Mouse (Mus musculus): ENCODE results near the gene Sirt7. TPM values are rescaled to one million over a fixed set of nuclear protein-coding genes. Genes with fewer than 3 reads are reported as not detected.

Sirt7 gene
- polyA plus RNA-seq, 1 experiment from 2014 or later: 36.1 TPM

GRCm38 (mm10) chr11:120647047-120647830 lies 22.2 kb upstream of the Sirt7 start:
- DNase-seq (ENCODE audit: low spot score) (no peak), ATAC-seq (ENCODE audit: low FRiP score, low TSS enrichment) (no peak)
- H3K9ac ChIP-seq (ENCODE audit: low read length): no peak overlapping the region
- no peak overlapping the region for H3K4me2 ChIP-seq (replicated peaks; ENCODE audit: low read depth)
- H3K4me3 ChIP-seq (ENCODE audit: low read depth, low read length): no peak overlapping the region
- no peaks in the 10 kb centered on the region for H3K27me3 ChIP-seq (ENCODE audit: control insufficient read depth, insufficient read depth, low read length)
- H3K4me1 ChIP-seq (replicated peaks; ENCODE audit: control insufficient read depth, insufficient read depth): no peaks in the 10 kb centered on the region
- H3K36me3 ChIP-seq (ENCODE audit: control insufficient read depth, insufficient read depth, low read length): no peaks in the 10 kb centered on the region
- no peak overlapping the region for H3K27ac ChIP-seq (replicated peaks)
- no peaks in the 10 kb centered on the region for H3K9me3 ChIP-seq (ENCODE audit: control insufficient read depth, low read length)
- 77% methylated on average over 35 of the region's 35 CpGs for WGBS
- no peak for TF ChIP-seq EP300 (optimal IDR thresholded peaks at IDR 0.05)
- no peak for TF ChIP-seq CTCF (IDR thresholded peaks at IDR 0.05; ENCODE audit: low read depth)

DNA sequence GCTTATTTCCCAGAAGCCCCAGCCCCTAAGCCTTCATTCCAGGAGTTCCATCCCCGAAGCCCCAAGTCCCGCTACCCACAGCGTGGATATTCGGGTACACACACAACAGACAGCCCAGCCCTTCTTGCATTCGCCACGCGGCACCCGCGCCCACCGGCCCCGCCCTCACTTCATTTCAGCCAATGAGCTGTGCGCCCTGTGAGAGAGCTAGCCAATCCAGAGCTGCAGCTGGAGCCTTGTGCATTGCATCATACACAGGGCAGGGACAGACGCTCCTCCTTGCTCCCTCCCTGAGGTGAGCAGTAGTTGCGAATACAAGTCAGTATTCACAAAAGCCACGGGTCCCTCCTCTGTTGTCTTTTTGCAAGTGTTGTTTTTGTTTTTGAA lies 18.6 kb upstream of the Sirt7 start, which contains the start of gene Pycr1:
Gene Pycr1 (minus strand): TSS at position 169 of the 387 bp plus-strand sequence.
- H3K9ac ChIP-seq (ENCODE audit: low read length): peak within 1 kb of the TSS; percentile 66
- no peaks in the 10 kb centered on the region for H3K9me3 ChIP-seq (ENCODE audit: control insufficient read depth, low read length)
- peak within 1 kb of the TSS; percentile 46 for H3K4me3 ChIP-seq (ENCODE audit: low read depth, low read length)
- H3K4me2 ChIP-seq (replicated peaks; ENCODE audit: low read depth): peak within 1 kb of the TSS; percentile 93
- DNase-seq (ENCODE audit: low spot score) (peak; percentile 96), ATAC-seq (ENCODE audit: low FRiP score, low TSS enrichment) (peak; percentile 98)
- 2% methylated on average over 15 of the region's 15 CpGs for WGBS
- no peak within 1 kb of the TSS; the same call in 1 of the 2 replicates for H3K27ac ChIP-seq (replicated peaks)
- H3K4me1 ChIP-seq (replicated peaks; ENCODE audit: control insufficient read depth, insufficient read depth): no peaks in the 10 kb centered on the region
- no peaks in the 10 kb centered on the region for H3K27me3 ChIP-seq (ENCODE audit: control insufficient read depth, insufficient read depth, low read length)
- no peak for TF ChIP-seq CTCF (IDR thresholded peaks at IDR 0.05; ENCODE audit: low read depth)
- TF ChIP-seq EP300 (optimal IDR thresholded peaks at IDR 0.05): no peak
- H3K36me3 ChIP-seq (ENCODE audit: control insufficient read depth, insufficient read depth, low read length): no peaks in the 10 kb centered on the region

- WGBS: 2% methylated on average over 18 of the region's 18 CpGs
- Histone ChIP-seq H3K4me3 (ENCODE audit: low read depth, low read length) (peak overlapping the region; percentile 46), H3K27ac (replicated peaks) (no peak overlapping the region; the same call in 1 of the 2 replicates), H3K4me2 (replicated peaks; ENCODE audit: low read depth) (peak overlapping the region; percentile 93), H3K4me1 (replicated peaks; ENCODE audit: control insufficient read depth, insufficient read depth) (no peaks in the 10 kb centered on the region), H3K36me3 (ENCODE audit: control insufficient read depth, insufficient read depth, low read length) (no peaks in the 10 kb centered on the region), H3K9ac (ENCODE audit: low read length) (peak overlapping the region; percentile 66), H3K9me3 (ENCODE audit: control insufficient read depth, low read length) (no peaks in the 10 kb centered on the region), H3K27me3 (ENCODE audit: control insufficient read depth, insufficient read depth, low read length) (no peaks in the 10 kb centered on the region)
- ATAC-seq (ENCODE audit: low FRiP score, low TSS enrichment): peak; percentile 41
- TF ChIP-seq CTCF (IDR thresholded peaks at IDR 0.05; ENCODE audit: low read depth): no peak
- no peak for TF ChIP-seq EP300 (optimal IDR thresholded peaks at IDR 0.05)
- peak; percentile 43 for DNase-seq (ENCODE audit: low spot score)
Observed at GRCm38 (mm10) chr11:120642939-120643600, 18.0 kb upstream of the Sirt7 start.

DNA sequence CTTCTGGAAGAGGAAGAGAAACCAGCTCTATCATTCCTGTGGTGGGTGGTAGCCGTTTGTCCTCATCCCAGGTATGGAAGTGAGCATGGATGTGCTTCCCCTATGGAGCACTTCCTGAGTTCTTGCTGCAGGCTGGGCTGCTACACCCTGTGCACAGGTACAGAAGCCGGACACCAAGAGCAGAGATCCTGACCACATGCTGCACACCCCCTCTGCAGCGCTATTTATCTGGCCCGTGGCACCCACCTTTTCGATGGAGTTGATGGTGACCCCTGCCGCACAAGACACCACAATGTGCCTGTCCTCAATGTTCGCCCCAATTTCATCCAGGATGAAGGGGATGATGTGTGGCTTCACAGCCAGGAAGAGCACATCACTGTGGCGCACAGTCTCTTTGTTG lies 16.8 kb upstream of the Sirt7 start:
- Histone ChIP-seq H3K4me1 (replicated peaks; ENCODE audit: control insufficient read depth, insufficient read depth) (no peaks in the 10 kb centered on the region), H3K9ac (ENCODE audit: low read length) (no peak overlapping the region), H3K27me3 (ENCODE audit: control insufficient read depth, insufficient read depth, low read length) (no peaks in the 10 kb centered on the region), H3K36me3 (ENCODE audit: control insufficient read depth, insufficient read depth, low read length) (no peaks in the 10 kb centered on the region), H3K4me3 (ENCODE audit: low read depth, low read length) (no peak overlapping the region), H3K27ac (replicated peaks) (no peak overlapping the region), H3K9me3 (ENCODE audit: control insufficient read depth, low read length) (no peaks in the 10 kb centered on the region), H3K4me2 (replicated peaks; ENCODE audit: low read depth) (no peak overlapping the region)
- DNase-seq (ENCODE audit: low spot score) (no peak), ATAC-seq (ENCODE audit: low FRiP score, low TSS enrichment) (no peak)
- TF ChIP-seq CTCF (IDR thresholded peaks at IDR 0.05; ENCODE audit: low read depth): no peak
- TF ChIP-seq EP300 (optimal IDR thresholded peaks at IDR 0.05): no peak
- 81% methylated on average over 8 of the region's 8 CpGs for WGBS

- no peak for TF ChIP-seq CTCF (IDR thresholded peaks at IDR 0.05; ENCODE audit: low read depth)
- no peak for TF ChIP-seq EP300 (optimal IDR thresholded peaks at IDR 0.05)
Observed at GRCm38 (mm10) chr11:120641255-120641654, 16.2 kb upstream of the Sirt7 start.

GRCm38 (mm10) chr11:120634810-120635209 lies 9.8 kb upstream of the Sirt7 start:
- H3K36me3 ChIP-seq (ENCODE audit: control insufficient read depth, insufficient read depth, low read length): no peaks in the 10 kb centered on the region
- no peaks in the 10 kb centered on the region for H3K27me3 ChIP-seq (ENCODE audit: control insufficient read depth, insufficient read depth, low read length)
- DNase-seq (ENCODE audit: low spot score) (peak; percentile 10), ATAC-seq (ENCODE audit: low FRiP score, low TSS enrichment) (no peak)
- H3K4me2 ChIP-seq (replicated peaks; ENCODE audit: low read depth): no peak overlapping the region
- H3K9me3 ChIP-seq (ENCODE audit: control insufficient read depth, low read length): no peaks in the 10 kb centered on the region
- TF ChIP-seq EP300 (optimal IDR thresholded peaks at IDR 0.05) (no peak), CTCF (IDR thresholded peaks at IDR 0.05; ENCODE audit: low read depth) (no peak)
- 82% methylated on average over 5 of the region's 5 CpGs for WGBS
- no peak overlapping the region for H3K9ac ChIP-seq (ENCODE audit: low read length)
- no peak overlapping the region for H3K27ac ChIP-seq (replicated peaks)
- no peak overlapping the region for H3K4me3 ChIP-seq (ENCODE audit: low read depth, low read length)
- H3K4me1 ChIP-seq (replicated peaks; ENCODE audit: control insufficient read depth, insufficient read depth): peaks cover 8% of the 10 kb centered on the region

More at GRCm38 (mm10) chr11:120641255-120641654, 16.2 kb upstream of the Sirt7 start:
- Histone ChIP-seq H3K27ac (replicated peaks) (no peak overlapping the region), H3K4me1 (replicated peaks; ENCODE audit: control insufficient read depth, insufficient read depth) (no peaks in the 10 kb centered on the region), H3K36me3 (ENCODE audit: control insufficient read depth, insufficient read depth, low read length) (no peaks in the 10 kb centered on the region), H3K9ac (ENCODE audit: low read length) (no peak overlapping the region), H3K9me3 (ENCODE audit: control insufficient read depth, low read length) (no peaks in the 10 kb centered on the region), H3K4me2 (replicated peaks; ENCODE audit: low read depth) (no peak overlapping the region), H3K4me3 (ENCODE audit: low read depth, low read length) (no peak overlapping the region), H3K27me3 (ENCODE audit: control insufficient read depth, insufficient read depth, low read length) (no peaks in the 10 kb centered on the region)
- DNase-seq (ENCODE audit: low spot score) (no peak), ATAC-seq (ENCODE audit: low FRiP score, low TSS enrichment) (no peak)
- WGBS: 69% methylated on average over 9 of the region's 9 CpGs

All from stomach, postnatal 0 days (tissue).